Mouse (Mus musculus): ENCODE results near the gene Pank3. TPM values are rescaled to one million over a fixed set of nuclear protein-coding genes. Genes with fewer than 3 reads are reported as not detected.
A peak's percentile ranks its signal among the peaks of the same experiment; 100 is the strongest.

Pank3 gene
- total and polyA plus RNA-seq, 2 experiments from 2014 or later, result 13.3 to 68.7 TPM

DNA sequence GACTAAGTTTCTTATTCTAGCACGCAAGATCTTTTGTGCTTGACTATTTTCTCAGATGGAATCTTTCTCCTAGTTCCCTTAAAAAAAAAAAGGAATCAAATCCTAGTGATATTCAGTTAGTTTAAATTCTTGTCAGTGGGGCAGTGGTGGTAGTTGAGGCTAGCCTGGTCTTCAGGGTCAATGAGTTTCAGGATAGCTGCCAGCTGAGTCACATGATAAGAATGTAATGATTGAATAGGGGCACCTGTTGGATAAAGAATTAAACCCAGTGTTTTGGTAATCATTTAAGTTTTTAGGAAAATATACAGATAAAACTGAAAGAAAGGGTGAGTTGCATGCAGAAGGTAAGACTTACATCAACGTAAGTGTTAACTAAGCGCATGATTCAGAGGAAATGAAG, 6.3 kb downstream of the Pank3 start:
- no peak overlapping the region for H3K27ac ChIP-seq
- TF ChIP-seq CTCF (IDR thresholded peaks at IDR 0.05; ENCODE audit: low read depth), result no peak
- ATAC-seq, result no peak

DNA sequence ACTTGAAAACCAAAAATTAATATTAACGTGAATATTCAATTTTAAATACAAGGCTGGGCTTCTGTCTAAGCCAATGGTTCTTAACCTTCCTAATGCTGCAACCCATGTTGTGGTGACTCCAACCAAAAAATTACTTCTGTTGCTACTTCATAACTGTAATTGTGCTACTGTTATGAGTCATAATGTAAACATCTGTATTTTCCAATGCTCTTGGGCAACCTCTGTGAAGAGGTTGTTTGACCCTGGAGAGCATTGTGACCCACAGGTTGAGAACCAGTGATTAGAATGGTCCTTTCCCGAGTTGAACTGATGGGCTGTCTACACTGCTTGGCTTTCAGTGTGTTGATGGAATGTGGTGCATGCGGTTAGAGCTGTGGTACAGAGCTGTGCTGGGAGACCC, 7.2 kb downstream of the Pank3 start:
- WGBS, result 90% methylated on average over 3 of the region's 3 CpGs
- H3K4me2 ChIP-seq (ENCODE audit: low read depth, low read length), result no peak overlapping the region
- no peak for ATAC-seq
- H3K9me3 ChIP-seq (ENCODE audit: low read length), result no peaks in the 10 kb centered on the region
- H3K36me3 ChIP-seq (ENCODE audit: insufficient read depth, low read length), result peaks cover 20% of the 10 kb centered on the region
- H3K27me3 ChIP-seq (ENCODE audit: insufficient read depth, low read length), result no peaks in the 10 kb centered on the region
- no peak for DNase-seq (ENCODE audit: low spot score)
- no peak overlapping the region for H3K4me3 ChIP-seq (ENCODE audit: low read length)
- no peak overlapping the region for H3K9ac ChIP-seq (replicated peaks; ENCODE audit: low read length)
- no peak overlapping the region for H3K27ac ChIP-seq
- no peaks in the 10 kb centered on the region for H3K4me1 ChIP-seq (ENCODE audit: insufficient read depth, low read length)
- no peak for TF ChIP-seq CTCF (IDR thresholded peaks at IDR 0.05; ENCODE audit: low read depth)

More for the DNA sequence above, 6.3 kb downstream of the Pank3 start:
- no peak for DNase-seq (ENCODE audit: low spot score)
- Histone ChIP-seq H3K9me3 (ENCODE audit: low read length) (no peaks in the 10 kb centered on the region), H3K4me2 (ENCODE audit: low read depth, low read length) (no peak overlapping the region), H3K4me1 (ENCODE audit: insufficient read depth, low read length) (0 out of 2 replicates have a peak, but pooled peaks cover 7% of the 10 kb centered on the region), H3K9ac (replicated peaks; ENCODE audit: low read length) (no peak overlapping the region), H3K36me3 (ENCODE audit: insufficient read depth, low read length) (peaks cover 20% of the 10 kb centered on the region), H3K27me3 (ENCODE audit: insufficient read depth, low read length) (no peaks in the 10 kb centered on the region), H3K4me3 (ENCODE audit: low read length) (no peak overlapping the region)
- WGBS, result 95% methylated on average over 3 of the region's 3 CpGs

DNA sequence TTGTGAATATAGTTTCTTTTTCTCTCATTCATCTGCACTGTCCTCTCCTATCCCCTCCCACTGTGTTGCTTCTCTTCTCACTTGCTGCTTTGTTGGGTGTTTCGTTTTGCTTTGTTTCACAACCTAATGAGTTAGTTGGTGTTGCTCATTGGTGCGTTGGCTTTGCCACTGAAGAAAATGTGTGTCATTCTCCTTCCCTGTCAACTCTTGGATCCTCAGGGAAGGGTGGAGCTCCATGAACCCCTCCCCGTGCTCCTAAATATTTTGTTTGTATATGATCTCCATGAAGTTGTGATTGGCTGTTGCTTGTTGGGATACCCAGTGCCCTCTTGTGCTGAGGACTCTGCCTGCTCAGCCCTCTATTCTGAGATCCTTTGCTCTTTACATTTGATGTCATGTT, 11.1 kb downstream of the Pank3 start:
- Histone ChIP-seq H3K9ac (replicated peaks; ENCODE audit: low read length) (no peak overlapping the region), H3K4me1 (ENCODE audit: insufficient read depth, low read length) (no peaks in the 10 kb centered on the region), H3K4me2 (ENCODE audit: low read depth, low read length) (no peak overlapping the region), H3K27ac (no peak overlapping the region), H3K27me3 (ENCODE audit: insufficient read depth, low read length) (no peaks in the 10 kb centered on the region), H3K9me3 (ENCODE audit: low read length) (no peaks in the 10 kb centered on the region), H3K4me3 (ENCODE audit: low read length) (no peak overlapping the region), H3K36me3 (ENCODE audit: insufficient read depth, low read length) (peaks cover 56% of the 10 kb centered on the region)
- WGBS, result 83% methylated on average over 3 of the region's 3 CpGs
- TF ChIP-seq CTCF (IDR thresholded peaks at IDR 0.05; ENCODE audit: low read depth), result no peak
- DNase-seq (ENCODE audit: low spot score), result no peak
- no peak for ATAC-seq

DNA sequence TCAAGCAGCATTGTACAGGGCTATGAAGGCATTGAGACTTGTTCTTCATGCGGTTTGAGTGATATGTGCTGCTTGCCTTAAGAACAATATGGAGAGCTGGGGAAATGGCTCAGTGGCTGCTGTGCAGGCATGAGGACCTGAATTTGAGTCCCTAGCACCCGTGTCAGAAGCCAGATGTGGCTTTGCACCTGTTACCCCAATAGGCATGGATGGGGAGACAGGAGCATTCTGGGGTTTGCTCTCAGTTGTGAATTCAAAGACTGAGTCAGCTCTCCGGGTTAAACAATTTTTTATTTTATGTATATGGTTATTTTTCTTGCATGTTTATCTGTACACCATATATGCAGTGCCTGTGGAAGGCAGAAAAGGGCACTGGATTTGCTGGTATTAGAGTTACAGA, 13.2 kb downstream of the Pank3 start:
- no peak overlapping the region for H3K4me2 ChIP-seq (ENCODE audit: low read depth, low read length)
- H3K9me3 ChIP-seq (ENCODE audit: low read length), result no peaks in the 10 kb centered on the region
- peaks cover 58% of the 10 kb centered on the region for H3K36me3 ChIP-seq (ENCODE audit: insufficient read depth, low read length)
- DNase-seq (ENCODE audit: low spot score) (no peak), ATAC-seq (no peak)
- H3K27ac ChIP-seq, result no peak overlapping the region
- no peaks in the 10 kb centered on the region for H3K27me3 ChIP-seq (ENCODE audit: insufficient read depth, low read length)
- H3K4me3 ChIP-seq (ENCODE audit: low read length), result no peak overlapping the region
- no peak overlapping the region for H3K9ac ChIP-seq (replicated peaks; ENCODE audit: low read length)
- no peaks in the 10 kb centered on the region for H3K4me1 ChIP-seq (ENCODE audit: insufficient read depth, low read length)
- no peak for TF ChIP-seq CTCF (IDR thresholded peaks at IDR 0.05; ENCODE audit: low read depth)
- 97% methylated on average over 3 of the region's 3 CpGs for WGBS

DNA sequence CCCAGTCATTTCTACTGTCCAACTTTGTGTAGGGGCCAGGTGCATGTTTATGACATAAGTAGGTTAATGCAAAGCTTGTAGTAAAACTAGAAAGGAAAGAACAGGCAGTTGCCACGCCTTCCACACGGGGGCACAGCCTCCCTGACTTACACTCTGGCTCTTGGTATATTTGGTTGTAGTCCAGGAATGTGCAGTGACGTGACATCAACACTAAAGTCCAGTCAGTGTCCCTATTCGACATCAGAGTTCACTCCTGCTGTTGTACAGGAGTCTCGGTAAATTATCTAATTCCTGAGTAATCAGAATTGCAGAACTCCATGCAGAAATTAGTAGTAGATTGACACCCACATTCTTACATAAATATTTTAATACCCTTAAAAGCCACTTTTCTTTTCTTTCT, 13.8 kb downstream of the Pank3 start:
- H3K9me3 ChIP-seq (ENCODE audit: low read length), result no peaks in the 10 kb centered on the region
- peak; percentile 33 for TF ChIP-seq CTCF (IDR thresholded peaks at IDR 0.05; ENCODE audit: low read depth)
- no peak for ATAC-seq
- WGBS, result 88% methylated on average over 5 of the region's 5 CpGs
- no peak overlapping the region for H3K4me3 ChIP-seq (ENCODE audit: low read length)
- H3K36me3 ChIP-seq (ENCODE audit: insufficient read depth, low read length), result peaks cover 52% of the 10 kb centered on the region
- no peaks in the 10 kb centered on the region for H3K27me3 ChIP-seq (ENCODE audit: insufficient read depth, low read length)
- H3K4me2 ChIP-seq (ENCODE audit: low read depth, low read length), result no peak overlapping the region
- H3K4me1 ChIP-seq (ENCODE audit: insufficient read depth, low read length), result no peaks in the 10 kb centered on the region
- no peak for DNase-seq (ENCODE audit: low spot score)
- no peak overlapping the region for H3K27ac ChIP-seq
- no peak overlapping the region for H3K9ac ChIP-seq (replicated peaks; ENCODE audit: low read length)

DNA sequence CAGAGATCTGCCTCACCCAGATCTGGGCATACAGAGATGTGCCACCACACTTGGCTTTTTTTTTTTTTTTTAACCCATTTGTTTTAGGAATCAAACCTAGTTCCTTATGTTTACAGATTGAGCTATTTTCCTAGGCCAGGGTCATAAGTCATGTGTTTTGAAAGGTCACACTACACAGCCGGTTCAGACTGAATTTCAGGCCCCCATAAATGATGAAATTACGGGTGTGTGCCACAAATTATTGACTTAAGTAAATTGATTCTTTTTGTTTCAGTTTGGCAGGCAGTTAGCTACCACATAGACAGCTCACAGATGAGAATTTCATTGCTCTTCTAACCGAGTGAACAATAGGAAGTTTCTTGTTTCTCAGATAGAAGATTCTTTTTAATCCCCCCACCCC, 14.7 kb downstream of the Pank3 start:
- Histone ChIP-seq H3K9me3 (ENCODE audit: low read length) (no peaks in the 10 kb centered on the region), H3K27me3 (ENCODE audit: insufficient read depth, low read length) (no peaks in the 10 kb centered on the region), H3K4me2 (ENCODE audit: low read depth, low read length) (no peak overlapping the region), H3K27ac (no peak overlapping the region), H3K9ac (replicated peaks; ENCODE audit: low read length) (no peak overlapping the region), H3K4me3 (ENCODE audit: low read length) (no peak overlapping the region), H3K36me3 (ENCODE audit: insufficient read depth, low read length) (peaks cover 44% of the 10 kb centered on the region), H3K4me1 (ENCODE audit: insufficient read depth, low read length) (no peaks in the 10 kb centered on the region)
- 93% methylated on average over 3 of the region's 3 CpGs for WGBS
- TF ChIP-seq CTCF (IDR thresholded peaks at IDR 0.05; ENCODE audit: low read depth), result no peak
- no peak for ATAC-seq
- no peak for DNase-seq (ENCODE audit: low spot score)

DNA sequence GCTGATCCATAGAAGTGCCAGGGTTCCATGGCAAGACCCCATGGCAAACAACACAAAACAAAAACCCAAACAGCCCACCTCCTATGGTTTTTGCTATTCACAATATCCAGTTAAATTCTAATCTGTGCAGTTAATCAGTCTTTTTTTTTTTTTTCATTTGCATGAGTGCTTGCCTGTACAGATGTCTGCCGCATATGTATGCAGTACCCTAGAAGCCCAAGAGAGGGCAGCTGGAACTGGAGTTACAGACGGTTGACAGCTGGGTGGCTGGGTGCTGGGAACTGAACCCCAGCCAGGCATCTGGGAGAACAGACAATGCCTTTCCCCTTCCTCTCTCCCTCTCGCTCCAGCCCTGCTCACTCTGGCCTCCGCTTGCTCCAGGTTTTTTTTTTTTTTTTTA, 15.3 kb downstream of the Pank3 start:
- Histone ChIP-seq H3K9ac (replicated peaks; ENCODE audit: low read length) (no peak overlapping the region), H3K36me3 (ENCODE audit: insufficient read depth, low read length) (peaks cover 38% of the 10 kb centered on the region), H3K4me2 (ENCODE audit: low read depth, low read length) (no peak overlapping the region), H3K9me3 (ENCODE audit: low read length) (no peaks in the 10 kb centered on the region), H3K27ac (no peak overlapping the region), H3K4me3 (ENCODE audit: low read length) (no peak overlapping the region), H3K27me3 (ENCODE audit: insufficient read depth, low read length) (no peaks in the 10 kb centered on the region), H3K4me1 (ENCODE audit: insufficient read depth, low read length) (no peaks in the 10 kb centered on the region)
- no peak for DNase-seq (ENCODE audit: low spot score)
- peak; percentile 20; the same call in 1 of the 2 replicates for TF ChIP-seq CTCF (IDR thresholded peaks at IDR 0.05; ENCODE audit: low read depth)
- no peak for ATAC-seq
- WGBS, result 99% methylated on average over 4 of the region's 4 CpGs
